Mouse (Mus musculus) T-helper 17 cell (primary cell): ENCODE measurements around the gene Utp11.

Experiments used
- in situ Hi-C, 2 experiments: fragments of 300-600 bp; cut with MboI, MseI; formaldehyde crosslinking; loops; 1 replicate in 1 of 2; 2 replicates in 1 of 2; pipeline ENCODE4 v1.15.1; 2025; ENCODE audit warnings: high pct_unique_total_duplicates in 2 of 2

Utp11 gene

DNA sequence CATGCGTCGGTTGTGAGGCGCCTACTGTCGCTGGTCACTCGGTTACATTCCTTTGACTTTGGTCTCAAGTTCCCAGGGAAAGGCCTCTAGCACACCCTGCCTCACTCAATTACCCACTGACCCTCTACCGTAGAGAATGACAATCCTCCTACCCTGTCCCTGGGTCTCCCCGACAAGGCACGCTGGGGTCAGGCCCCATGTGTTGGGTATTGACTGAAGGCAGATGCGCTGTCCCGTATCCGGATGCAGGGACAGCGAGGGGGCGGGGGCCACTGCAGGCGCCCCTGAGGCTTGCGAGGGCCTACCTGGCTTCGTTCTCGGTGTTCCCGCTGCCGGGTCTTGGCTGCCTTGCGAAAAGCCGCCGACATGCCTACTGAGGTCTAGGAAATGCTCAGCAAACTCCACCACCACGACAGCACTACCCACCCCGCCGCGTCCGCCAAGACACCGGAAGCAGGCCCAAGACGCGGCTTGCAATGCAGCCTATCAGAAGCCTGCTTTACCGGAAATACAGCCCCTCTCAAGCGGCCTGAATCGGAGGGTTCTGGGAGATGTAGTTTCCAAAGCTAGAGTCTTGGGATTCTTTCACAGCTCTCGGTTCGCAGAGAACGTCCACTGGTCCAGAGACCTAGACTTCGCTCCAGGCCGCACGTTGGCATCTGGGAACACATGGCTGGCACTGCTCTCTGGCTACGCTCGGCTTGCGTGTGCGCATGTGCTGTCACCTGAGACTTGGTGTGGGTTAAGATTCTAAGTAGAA lies at the start of gene Utp11:
Gene Utp11, minus strand, starts transcription at position 466 of the 760 bp plus-strand sequence.
- in situ Hi-C loops = loop anchor here in 1 of 2 experiments (25.0 kb wide), 2 partner anchors 956 to 1856 kb away; partner anchors contain the start of gene Ppt1

DNA sequence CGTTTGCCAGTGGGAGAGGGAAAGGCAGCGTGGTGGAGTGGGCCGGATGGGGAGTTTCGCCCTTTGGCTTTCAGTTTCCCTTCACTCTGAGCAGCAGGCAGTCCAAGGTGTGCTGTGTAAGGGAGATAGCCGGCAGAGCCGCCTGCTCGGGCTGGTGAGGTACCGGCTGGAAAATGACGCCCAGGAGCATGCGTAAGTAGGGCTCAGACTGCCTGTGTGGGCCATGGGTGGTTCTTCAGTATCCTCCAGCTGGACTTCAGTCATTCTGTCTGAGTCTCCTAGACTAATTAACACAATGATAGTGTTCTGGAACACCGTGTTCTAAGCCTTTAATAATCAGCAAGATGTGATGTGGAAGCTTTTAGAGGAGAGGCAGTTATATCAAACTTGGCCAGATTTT lies 49.4 kb upstream of the Utp11 start:
- in situ Hi-C loops = no loop called here

DNA sequence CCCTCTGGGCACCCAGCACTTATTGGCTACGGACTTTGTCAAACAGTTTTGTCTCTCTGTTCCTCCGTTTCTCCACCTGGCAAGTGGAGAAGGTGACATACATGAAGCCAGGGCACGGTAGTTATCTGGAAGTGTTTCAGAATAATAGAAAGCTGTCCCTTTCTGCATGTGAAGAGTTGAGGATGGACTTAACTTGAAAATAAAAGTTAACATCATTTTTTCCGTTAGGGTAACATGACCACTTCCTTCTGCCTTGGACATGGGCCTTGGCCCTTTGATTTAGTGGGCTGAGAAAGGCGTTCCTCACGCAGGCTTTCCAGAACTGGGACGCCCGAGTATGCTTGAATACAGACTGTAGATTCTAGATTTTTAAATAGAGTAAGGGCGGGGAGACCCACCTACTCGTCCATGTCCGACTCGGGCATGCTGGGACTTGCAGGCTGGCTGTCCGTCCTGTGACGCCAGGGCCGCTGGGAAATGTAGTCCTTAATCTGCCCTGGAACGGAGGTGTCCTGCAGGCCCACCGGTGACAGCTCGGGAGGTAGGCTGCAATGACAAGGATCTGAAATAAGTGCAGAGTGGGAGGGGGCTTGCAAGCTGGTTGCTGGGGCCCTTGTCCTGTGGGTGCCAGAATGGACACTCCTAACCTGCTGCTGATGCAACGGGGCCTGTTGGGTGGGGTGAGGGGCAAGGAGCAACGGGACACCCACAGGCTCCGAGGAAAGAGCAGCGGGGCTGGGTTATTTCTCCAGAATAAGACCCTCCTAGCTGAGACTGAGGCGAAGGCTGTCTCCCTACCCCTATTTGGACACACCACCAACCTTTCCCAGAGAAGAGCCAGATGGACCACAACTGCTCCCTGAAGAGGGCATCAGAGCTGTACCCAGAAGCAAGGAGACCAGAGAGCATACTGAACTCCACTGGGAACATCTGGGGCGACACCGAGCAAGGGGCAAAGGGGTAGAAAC lies 48.3 kb upstream of the Utp11 start, which contains the start of gene Inpp5b:
Gene Inpp5b, plus strand, starts transcription at position 475 of the 968 bp plus-strand sequence.
- in situ Hi-C loops = no loop called here

DNA sequence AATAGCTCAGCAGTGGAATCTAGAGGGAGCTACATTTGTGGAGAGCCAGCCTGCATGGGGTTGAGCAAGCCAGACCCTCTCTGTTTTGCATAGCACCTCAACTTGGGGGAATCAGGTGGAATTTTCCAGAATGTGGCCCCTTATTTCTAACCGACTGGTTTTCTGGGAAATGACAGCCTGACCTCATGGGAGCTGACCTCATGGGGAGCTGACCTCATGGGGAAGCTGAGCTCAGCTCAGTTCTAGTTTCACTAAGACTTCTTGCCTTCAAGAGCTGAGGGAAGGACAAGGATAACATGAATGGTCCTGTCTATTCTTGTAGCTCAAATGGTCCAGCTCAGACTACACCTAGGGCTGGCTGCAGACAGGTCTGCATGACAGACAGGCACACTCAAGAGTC lies 45.4 kb upstream of the Utp11 start:
- in situ Hi-C loops = no loop called here

DNA sequence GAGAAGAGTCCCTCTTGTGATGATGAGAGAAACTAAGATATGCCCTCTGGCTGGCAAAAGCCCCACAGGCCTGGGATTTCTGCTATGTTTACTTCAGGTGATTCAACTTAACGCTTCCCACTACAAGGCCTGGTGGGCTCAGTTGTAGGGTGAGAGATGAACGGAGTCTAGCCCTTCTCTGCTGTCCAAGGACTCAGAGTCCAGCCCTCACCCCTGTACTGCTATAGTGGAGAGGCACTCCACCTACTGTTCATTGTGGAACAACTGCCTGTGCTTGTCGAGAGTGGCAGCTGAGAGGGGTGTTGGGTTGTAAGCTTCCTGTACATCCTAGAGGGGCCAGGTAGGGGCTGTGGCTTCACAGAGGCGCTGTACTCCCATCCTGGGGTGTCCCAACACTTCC lies 44.6 kb upstream of the Utp11 start:
- in situ Hi-C loops = no loop called here

DNA sequence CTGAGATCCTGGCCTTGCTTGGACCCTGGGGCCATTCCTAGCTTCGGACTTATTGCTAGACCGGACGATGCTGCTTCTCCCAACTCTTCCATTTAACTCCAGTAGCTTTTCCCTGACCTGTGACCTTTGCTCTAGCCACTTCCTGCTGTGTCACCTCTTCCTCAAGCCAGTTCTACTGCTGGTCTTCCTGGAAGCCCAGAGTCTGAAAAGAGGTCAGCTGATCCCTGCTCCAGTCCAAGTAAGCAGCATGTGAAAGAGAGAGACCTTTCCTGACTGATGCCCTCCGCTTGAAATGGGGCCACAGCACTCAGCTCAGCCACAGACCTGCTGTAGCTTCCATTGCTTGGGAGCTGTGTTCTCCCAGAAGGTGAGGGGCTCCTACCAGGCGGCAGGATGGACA lies 44.1 kb upstream of the Utp11 start:
- in situ Hi-C loops = no loop called here

DNA sequence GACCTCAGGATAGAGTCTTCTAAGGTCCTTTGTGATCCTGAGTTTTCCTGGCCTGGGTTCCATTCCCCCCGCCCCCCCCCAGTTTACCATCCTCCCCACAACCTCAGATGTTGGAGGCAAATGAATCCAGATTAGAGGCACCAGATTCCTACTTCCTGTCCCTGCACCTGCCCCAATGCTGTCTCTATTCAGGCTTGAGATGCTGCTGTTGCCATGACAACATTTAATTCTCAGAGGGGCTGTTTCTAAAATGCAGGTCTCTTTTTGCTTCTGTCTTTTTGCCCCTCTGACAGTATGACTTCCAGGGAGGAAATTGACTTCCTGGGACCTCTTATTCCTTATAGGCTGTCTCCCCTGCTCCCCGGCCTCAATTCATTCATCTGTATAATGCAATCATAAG lies 43.6 kb upstream of the Utp11 start:
- in situ Hi-C loops = no loop called here

DNA sequence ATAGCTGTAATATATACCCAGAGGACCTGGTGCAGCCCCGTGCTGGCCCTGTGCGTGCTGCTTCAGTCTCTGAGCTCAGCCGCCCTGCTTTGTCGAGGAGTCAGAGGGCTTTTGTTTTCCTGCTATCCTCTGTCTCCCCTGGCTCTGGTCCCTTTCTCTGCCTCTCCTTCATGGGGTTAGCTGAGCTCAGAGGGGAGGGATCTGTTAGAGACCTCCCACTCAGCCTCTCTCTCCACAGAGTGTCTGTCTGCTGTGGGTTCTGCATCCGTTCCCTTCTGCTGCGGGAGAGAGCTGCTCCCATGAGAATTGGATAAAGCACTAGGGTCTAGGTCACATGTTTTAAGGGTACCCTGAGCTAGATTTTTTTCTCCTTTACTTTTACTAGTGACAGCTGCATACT lies 32.7 kb upstream of the Utp11 start:
- in situ Hi-C loops = loop anchor here in 1 of 2 experiments (5.0 to 10.0 kb wide), 2 partner anchors 1231 to 1701 kb away; partner anchors contain the start of gene Ago3

DNA sequence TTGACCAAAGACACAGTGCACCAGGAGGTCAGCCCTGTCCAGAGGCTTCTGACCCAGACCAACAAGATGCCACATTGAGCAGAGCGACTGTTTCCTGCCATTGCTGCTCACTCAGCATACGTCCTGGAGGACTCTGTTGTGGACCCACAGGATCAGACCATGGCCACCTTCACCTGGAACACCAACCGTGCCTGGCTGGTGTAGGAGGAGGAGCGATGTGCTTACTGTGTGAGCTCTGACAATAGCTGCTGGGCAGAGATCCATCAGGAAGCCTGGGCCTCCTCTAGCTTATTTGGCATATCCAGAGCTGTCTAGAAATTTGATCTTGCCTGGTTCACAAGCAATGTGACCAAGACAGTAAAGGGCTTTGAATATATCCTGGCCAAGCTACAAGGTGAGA lies 25.7 kb upstream of the Utp11 start:
- in situ Hi-C loops = loop anchor here in 1 of 2 experiments (25.0 kb wide), 1 partner anchor 343 kb away; the partner anchor contains the start of genes Dnali1 and Snip1

DNA sequence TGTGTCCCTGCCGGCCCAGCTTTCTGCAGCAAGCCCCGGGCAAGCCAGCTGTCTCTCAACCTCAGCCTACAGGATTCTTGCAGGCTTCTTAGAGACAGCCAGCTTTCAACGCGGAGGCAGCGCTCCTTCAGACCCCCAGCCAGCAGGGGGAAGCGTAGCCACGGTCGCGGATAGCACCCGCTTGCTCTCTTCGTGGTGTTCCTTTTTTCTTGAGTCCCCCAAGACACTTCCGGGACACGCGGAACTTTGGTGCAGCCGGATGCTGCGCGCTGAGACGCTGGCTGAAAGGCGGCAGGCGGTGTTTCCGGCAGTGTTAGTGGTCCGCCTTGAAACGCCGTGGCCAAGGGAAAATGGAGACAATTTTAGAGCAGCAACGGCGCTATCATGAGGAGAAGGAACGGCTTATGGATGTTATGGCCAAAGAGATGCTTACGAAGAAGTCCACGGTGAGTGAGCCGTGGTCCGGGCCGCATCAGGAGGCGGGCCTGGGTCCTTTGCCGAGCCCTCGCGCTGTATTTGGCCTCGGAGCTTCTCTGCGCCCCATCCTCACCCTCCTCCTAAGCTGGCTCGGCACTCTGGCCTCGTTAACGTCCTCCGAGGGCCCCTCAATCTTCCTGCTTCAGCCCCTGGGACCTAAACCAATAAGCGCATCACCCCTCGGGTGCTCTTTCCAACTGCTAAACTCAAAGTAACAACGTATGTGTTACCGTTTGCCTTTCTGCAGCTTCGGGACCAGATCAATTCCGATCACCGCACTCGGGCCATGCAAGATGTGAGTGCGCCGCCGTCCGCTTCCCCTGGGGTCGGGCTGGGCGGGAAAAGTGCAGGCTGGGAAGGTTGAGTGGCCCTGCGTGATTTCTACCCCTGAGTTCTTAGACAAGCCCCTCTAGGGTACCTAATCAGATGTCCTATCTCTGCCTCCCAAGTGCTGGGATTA lies 21.4 kb upstream of the Utp11 start, which contains the start of gene Sf3a3:
Gene Sf3a3, plus strand, starts transcription at position 232 of the 937 bp plus-strand sequence.
- in situ Hi-C loops = loop anchor here in 1 of 2 experiments (5.0 to 25.0 kb wide), 2 partner anchors 132 to 347 kb away; partner anchors contain the start of genes Dnali1 and Snip1

DNA sequence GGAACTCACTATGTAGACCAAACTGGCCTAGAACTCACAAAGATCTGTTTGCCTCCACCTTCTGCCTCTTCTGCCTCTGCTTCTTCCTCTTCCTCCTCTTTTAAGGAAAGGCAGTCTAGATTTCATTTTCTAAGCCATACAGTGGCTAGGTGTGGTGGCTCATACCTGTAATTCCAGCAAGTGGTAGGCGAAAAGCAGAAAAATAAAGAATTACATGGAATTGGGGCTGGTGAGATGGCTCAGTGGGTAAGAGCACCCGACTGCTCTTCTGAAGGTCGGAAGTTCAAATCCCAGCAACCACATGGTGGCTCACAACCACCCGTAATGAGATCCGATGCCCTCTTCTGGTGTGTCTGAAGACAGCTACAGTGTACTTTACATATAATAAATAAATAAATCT lies 20.4 kb upstream of the Utp11 start:
- in situ Hi-C loops = loop anchor here in 1 of 2 experiments (5.0 to 25.0 kb wide), 2 partner anchors 133 to 348 kb away; partner anchors contain the start of genes Dnali1 and Snip1

DNA sequence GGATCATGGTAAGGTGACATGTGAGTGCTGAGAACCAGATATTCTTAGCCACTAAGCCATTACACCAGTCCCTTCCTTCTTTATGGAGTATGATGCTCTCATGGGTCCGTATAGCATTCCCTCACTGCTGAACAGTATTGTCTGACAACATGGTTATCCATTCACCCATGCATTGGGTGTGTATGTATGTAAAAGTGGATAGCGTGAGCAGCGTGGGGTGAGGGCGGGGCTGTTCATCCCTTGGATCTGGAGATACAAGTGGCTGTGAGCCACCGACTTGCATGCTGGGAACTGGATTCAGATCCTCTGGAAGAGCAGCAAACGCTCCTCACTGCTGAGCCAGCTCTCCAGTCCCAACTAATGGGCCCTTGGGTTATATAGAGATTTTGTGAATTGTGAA lies 19.2 kb upstream of the Utp11 start:
- in situ Hi-C loops = loop anchor here in 1 of 2 experiments (5.0 to 25.0 kb wide), 2 partner anchors 135 to 350 kb away; partner anchors contain the start of genes Dnali1 and Snip1

DNA sequence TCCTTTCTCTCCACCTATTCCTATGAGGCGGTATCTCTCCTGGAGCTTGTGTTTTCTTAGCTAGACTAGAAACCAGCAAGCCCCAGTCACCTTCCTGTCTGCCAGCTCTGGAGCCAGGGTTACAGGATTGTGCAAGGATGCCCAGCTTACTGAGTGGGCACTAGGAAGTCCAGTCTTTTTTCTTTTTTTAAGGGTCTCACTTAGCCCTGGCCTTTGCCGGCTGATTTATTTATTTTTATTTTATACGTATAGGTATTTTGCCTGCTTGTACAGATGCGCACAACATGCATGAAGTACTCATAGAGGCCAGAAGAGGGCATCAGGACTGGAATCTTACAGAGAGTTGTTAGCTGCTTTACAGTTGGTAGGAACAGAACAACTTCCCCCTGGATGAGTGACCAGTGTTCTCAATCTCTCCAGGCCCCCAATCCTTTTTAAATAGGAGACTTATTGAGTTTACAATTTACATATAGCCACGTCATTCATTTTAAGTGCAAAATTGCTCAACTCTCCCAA lies 17.4 kb upstream of the Utp11 start:
- in situ Hi-C loops = loop anchor here in 1 of 2 experiments (5.0 to 25.0 kb wide), 2 partner anchors 136 to 351 kb away; partner anchors contain the start of genes Dnali1 and Snip1

DNA sequence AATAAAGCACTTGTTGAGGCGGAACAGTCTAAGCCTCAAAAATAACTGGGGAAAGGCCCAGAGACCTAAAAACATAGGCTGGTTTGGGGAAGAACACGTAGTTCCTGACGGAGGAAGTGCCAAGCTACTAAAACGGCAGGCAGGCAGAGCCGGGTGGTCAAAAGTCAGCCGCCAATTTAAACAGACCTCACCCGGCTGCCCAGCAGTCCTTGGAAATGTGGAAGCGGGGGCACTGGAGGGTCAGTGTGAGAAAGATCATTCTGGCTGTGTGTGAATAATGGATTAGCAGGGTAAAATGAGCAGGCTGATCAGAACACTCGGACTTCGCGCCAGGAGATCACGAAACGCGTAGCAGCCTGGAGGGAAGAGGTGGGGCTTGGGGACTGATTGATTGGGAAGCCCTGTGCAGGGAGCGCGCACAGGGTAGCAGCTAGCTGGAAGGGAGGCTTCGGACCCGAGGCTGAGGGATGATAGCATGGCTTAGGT lies 16.6 kb upstream of the Utp11 start:
- in situ Hi-C loops = loop anchor here in 1 of 2 experiments (5.0 to 25.0 kb wide), 5 partner anchors 47 to 1135 kb away; partner anchors contain the start of genes Dnali1, Snip1 and Zc3h12a

DNA sequence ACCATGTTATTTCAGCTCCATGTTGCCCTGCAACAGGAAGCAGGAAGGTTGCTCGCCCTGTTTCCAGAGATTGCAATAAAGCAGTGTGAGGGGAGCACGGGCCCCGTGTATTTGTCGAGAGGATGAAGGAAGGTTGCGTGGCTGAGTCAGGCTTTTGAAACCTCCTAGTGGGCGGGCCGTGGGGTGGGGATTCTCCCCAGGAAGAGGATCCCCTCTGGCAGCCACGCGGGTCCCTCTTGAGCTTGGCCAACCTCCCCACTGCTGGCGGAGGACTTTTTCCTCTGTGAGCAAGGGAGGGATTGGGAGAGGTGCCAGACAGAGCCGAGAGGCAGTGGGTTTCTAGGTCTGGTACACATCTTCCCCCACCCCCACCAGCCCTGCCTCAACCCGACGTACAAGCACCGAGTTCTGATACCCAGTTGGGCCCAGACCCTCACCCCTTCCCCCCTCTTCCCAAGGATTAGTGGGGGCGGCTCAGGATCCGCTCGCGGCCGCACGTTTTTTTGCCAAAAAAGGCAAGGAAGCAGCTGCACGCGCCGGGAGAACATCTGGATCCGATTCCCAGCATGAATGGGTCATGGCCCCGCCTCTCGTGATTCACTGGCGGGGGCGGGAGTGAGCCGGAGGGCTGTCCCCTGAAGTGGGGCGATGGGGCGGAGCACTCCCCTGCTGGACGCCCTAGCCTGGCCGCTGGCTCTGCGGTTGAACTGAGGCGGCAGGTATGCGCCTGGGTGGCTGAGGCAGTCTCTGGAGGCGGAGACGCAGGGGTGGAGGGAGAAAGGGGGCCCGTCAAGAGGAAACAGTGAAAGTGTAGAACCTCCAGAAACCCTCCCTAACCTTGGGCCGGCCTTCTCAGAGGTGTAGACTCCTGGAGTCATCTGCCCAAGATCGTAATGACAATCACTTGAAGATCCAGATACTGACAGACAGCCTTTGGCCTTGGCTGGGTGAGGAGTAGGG lies 15.4 kb upstream of the Utp11 start:
- in situ Hi-C loops = loop anchor here in 1 of 2 experiments (5.0 to 25.0 kb wide), 4 partner anchors 49 to 1134 kb away; partner anchors contain the start of genes Dnali1, Snip1 and Zc3h12a

DNA sequence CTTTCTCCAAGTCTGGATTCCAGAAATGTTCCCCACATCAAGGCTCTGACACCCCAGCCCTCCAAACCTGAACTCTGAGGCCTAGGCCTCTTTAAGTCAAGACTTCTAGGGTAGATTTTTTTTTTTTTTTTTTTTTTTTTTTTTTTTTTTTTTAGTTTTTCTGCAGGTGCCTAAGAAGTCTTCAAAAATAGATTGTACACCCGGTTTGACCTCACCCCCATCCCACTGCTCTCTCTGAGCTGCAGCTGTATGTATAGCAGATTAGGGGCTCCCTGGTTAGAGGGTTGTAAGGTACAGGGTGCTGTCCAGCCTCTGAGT lies 14.8 kb upstream of the Utp11 start:
- in situ Hi-C loops = loop anchor here in 1 of 2 experiments (5.0 to 25.0 kb wide), 4 partner anchors 49 to 1133 kb away; partner anchors contain the start of genes Dnali1, Snip1 and Zc3h12a

DNA sequence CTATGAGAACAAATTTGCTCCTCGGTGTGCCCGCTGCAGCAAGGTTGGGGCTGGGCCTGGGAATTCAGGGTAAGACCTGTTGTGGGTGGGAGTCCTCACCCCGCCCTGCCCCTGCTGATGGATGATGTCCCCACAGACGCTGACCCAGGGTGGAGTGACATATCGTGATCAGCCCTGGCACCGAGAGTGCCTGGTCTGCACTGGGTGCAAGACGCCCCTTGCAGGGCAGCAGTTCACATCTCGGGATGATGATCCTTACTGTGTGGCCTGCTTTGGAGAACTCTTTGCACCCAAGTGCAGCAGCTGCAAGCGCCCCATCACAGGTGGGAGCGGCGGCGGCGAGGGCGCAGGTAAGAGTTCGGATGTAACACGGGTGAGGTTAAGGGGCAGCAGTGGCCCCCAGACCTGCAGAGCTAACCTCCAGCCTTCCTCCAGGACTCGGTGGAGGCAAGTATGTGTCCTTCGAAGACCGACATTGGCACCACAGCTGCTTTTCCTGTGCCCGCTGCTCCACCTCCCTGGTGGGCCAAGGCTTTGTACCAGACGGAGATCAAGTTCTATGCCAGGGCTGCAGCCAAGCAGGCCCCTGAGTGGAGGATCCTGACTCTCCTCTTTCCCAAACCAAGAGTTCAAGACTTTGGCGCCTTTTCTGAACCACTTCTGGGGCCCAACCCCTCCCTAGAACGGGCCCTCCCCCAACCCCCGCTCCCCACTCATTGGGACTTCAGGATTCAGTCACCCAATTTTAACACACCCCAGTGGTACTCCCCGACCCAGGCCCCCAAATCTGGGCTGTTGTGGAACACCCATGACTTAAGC lies 14.2 kb upstream of the Utp11 start:
- in situ Hi-C loops = loop anchor here in 1 of 2 experiments (5.0 to 25.0 kb wide), 4 partner anchors 50 to 1133 kb away; partner anchors contain the start of genes Dnali1, Snip1 and Zc3h12a
